18 mouse cellular contexts compared by ENCODE assay signal in the genomic region with DNA sequence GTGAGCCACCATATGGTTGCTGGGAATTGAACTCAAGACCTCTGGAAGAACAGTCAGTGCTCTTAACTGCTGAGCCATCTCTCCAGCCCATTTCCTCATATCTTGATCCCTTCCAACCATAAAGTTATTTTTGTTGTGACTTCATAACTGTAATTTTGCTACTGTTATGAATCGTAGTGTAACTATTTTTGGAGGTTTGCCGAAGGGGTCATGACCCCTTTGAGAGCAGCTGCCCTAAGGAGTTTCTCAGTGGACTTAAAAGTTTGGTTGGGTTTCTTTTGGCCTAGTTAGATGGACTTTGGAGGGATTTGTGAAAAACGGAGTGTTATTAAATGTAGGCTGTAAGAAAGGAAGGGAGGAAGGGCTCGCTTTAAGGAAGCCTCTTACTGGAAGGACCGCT.
"Had no signal": no experiment of that assay in that cellular context is flagged by ENCODE, and none has a peak within 500 bp of the region (broad histone marks: within the 10 kb centered on the region; RNA-seq: fewer than 3 reads in every experiment).

No protein-coding gene starts in this region.

- DNase-seq: lung, adult 18-20 months; lung, embryonic 14.5 days; lung, postnatal 14 days; lung, postnatal 4 days; midbrain, embryonic 14.5 days; retina, postnatal 1 day; right cerebral cortex, adult 18-20 months; right cerebral cortex, postnatal 25 days; right cerebral cortex, postnatal 4 days; spleen, adult 18-20 months; thymus, adult 18-20 months; thymus, postnatal 14 days; thymus, postnatal 36 days had no signal

- H3K27ac ChIP-seq: midbrain, embryonic 10.5 days; midbrain, embryonic 12.5 days; neural tube, embryonic 13.5 days; neural tube, embryonic 15.5 days had no signal

- H3K36me3 ChIP-seq: midbrain, embryonic 10.5 days; midbrain, embryonic 12.5 days; neural tube, embryonic 13.5 days; neural tube, embryonic 15.5 days had no signal

- H3K27me3 ChIP-seq: neural tube, embryonic 13.5 days; neural tube, embryonic 15.5 days had no signal

- H3K4me3 ChIP-seq: midbrain, embryonic 10.5 days; midbrain, embryonic 12.5 days; myocyte; neural tube, embryonic 13.5 days; neural tube, embryonic 15.5 days had no signal
